Mouse (Mus musculus) thymus, postnatal 14 days (tissue): Measurements from ENCODE around the gene Itpripl1.
"Not testable (repeated sequence)": the region's sequence is repeated elsewhere in the genome, so short reads cannot be mapped to it uniquely, and the experiment has no call there.

Experiments
- DNase-seq: peaks from one replicate; pipeline ENCODE4 v3.0.0; 2021

The Itpripl1 gene

DNA sequence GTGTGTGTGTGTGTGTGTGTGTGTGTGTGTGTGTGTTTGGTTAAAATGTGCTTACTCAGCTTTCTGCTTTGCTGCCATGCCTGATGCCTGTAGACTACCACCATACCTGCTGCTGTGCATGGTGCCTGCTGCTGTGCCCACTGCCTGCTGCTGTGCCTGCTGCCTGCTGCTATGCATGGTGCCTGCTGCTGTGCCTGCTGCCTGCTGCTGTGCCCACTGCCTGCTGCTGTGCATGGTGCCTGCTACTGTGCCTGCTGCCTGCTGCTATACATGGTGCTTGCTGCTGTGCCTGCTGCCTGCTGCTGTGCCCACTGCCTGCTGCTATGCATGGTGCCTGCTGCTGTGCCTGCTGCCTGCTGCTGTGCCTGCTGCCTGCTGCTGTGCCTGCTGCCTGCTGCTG is 53.1 kb downstream of the Itpripl1 start:
- DNase-seq, result not testable (repeated sequence)
